Mouse (Mus musculus): ENCODE measurements at regions not wholly inside any gene's neighbourhood (a gene's known extent, or its start where the extent isn't known, plus 50 kb on each side); places are given as distances from the start of the nearest gene placed in this dataset.

DNA sequence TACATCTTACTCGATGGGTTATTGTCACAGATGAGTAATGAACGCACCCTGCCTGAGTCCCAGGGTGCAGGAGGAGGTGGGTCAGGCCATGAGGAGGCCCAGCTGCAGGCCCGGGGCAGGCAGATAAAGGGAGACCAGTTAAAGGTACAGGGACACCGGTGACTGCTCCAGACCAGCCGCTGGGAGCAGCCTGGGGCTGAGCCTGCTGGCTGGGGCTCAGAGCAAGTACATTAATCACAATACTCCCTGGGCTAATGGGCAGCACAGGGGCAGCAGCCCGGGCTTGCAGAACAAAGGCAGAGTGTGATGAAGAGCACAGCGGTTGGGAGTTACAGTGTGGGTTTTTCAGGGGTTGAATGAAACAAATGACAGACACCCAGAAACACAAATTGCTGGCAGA lies 154.4 kb upstream of the Rnf219 start:
- no peak for DNase-seq (ENCODE audit: low spot score)

DNA sequence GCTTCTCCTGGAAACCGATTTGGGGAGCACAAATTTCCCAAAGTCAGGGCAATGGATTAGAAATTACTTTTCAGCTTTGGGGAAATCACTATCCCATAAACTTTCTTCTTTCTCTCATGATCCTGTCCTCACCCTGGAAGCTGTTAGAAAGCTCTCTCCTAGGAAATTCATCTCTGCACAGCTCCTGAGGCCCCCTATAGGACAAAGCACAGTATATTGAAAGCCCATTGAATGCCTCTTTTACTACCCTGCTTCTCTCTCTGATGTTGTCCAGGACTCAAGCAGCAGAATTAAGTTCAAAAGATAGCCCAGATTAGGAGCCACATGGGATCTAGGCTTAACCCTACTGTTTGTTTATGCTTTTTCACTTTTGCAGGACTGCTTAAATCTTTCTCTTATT lies 139.3 kb upstream of the Rnf219 start:
- no peak for DNase-seq (ENCODE audit: low spot score)

DNA sequence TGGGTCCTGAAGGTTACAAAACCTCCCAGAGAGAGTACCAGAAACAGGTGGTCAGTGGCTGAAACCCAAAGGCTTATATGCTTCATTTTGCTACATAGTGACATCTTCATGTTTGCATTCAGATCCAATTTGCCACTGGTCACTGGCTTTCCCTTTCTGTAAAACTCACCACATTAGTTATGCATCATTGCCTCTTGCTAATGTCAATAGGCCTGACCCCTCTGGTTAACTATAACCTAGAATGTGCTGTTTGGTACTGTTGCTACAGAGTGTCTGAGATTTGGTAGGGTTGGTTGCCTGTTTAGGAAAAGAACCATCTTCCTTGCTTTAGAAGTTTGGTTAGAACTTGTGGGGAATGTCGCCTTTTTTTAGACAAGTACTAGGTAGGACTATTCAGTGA lies 136.3 kb upstream of the Rnf219 start:
- DNase-seq (ENCODE audit: low spot score): no peak

DNA sequence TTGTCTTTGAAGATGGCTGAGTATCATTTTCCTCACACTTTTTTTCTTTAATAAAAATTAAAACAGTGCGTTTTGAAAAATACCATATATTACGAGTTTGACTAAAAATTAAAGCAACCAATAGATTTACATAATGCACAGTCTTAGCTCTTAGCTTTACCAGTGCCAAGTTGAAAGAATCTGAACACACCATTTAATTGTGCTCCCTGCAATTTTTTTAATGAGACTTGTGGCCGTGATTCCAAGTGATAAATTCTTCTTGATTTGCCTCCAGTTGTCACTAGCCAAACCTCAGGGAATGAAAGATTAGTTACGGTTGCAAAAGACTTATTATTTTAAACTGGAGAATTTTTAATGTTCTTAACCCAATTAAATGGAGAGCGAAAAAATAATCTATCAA lies 127.5 kb upstream of the Rnf219 start:
- no peak for DNase-seq (ENCODE audit: low spot score)

DNA sequence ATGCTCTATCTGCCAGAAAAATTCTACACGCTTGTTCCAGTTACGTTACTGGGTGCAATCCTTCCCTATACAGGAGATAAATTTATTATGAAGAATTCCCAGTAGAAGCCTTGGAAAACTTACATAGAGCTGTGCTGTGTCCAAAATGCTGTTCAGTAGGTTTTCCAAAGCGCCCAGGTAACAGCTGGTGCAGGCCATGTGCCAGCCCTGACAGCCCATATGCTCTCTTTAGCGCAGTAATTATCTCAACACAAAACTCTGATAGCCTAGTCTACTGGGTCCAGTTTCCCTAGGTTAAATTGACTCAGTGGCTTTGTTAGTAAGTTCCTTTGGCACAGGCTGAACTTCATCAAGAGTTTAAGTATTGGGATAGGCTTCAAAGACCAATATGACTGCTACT lies 122.2 kb upstream of the Rnf219 start:
- DNase-seq (ENCODE audit: low spot score): no peak

DNA sequence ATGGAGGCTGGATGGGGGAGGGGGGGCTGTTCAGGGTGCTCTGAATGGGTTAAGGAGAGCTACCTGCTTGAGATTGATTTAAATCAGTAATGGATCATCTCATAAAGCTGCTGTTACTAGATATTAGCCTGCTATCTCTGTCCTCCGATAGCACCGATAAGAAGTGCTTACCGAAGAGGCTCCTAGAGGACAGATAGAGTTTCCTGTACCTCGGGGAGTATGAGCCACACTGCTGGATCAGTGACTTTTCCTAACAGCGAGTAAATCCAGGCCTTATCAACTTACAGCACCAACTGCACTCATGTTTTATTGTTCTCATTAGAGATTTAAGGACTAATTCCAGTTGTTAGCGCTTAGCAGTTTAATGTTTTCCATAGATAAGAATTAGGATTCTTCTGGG lies 120.3 kb upstream of the Rnf219 start:
- no peak for DNase-seq (ENCODE audit: low spot score)

DNA sequence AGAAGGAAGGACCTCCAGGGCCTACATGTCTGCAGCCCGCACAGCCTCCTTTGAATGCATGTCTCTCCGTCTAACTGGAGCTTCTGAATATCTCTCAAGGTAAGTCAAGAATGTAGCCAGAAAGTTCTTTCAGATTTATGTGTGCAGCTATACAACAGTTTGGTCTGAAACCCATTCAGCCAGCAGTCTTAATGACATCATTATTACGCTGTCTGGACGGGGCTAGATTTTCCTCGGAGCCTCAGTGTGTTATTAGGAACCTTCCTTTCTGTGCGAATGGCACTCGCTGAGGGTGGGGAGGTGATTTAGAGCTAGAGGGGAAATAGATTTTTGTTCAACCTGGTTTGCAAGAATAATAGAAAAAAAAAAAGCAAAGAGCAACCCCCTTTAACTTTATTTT lies 116.9 kb upstream of the Rnf219 start:
- DNase-seq (ENCODE audit: low spot score): no peak

DNA sequence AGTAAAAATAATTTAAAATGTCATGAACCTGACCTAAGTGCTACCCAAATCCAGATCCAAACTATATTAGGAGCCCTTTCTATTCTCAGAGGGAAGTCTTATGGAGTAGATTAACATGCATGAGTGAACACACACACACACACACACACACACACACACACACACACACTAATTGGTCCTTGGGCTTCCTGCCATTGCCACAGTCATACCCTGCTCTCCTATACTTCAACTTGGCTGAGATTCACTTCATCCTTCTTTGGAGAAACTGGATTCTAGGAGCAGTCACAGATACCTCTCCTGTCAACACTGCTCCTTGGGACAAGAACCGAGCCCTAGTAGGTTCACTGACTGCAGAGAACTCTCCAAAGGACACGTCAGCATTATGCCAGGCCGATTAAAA lies 89.0 kb upstream of the Rnf219 start:
- DNase-seq (ENCODE audit: low spot score): no peak

DNA sequence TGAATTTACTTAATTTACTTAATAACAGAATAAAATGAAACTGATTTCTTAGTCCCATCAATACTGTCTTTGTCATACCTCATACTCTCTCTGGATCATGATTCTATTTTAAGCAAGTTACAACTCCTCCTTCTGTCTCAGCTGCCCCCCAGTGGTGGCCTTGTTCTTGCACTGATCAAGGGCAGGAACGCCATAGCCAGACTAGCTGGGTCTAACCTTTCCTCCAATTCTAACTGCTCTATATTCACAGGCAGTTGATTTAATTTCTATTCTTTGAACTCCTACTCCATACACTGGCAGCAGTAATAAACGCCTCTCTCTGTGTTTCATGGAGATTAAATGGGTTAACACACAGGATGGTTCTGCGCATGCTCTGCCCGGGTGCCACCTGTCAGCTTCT lies 87.9 kb upstream of the Rnf219 start:
- no peak for DNase-seq (ENCODE audit: low spot score)

DNA sequence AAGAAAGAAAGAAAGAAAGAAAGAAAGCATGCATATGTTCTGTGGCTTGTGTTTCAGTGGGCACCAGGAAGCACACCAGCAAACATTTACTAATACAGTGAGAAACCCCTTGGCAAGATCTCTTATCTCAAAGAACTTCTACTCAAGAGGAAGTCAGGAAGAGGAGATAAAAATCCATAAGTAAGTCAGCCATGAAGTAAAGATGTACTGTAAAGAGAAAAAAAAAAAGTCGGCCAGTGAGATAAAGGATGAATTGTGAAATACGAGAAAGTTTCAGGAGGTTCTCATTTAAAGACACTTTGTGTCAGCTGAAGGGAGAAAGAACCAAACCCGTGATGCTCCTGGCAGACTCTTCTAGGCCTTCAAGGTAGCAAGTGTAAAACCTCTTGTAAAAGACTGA lies 72.4 kb upstream of the Rnf219 start:
- no peak for DNase-seq (ENCODE audit: low spot score)

Measured in c-Kit-positive CD71-positive TER-119-positive erythroid progenitor cells, embryonic 14.5 days (primary cell).